Comparison of ENCODE assay signal across 23 mouse cellular contexts in genomic region chr10:90467546-90467945, GRCm38 (mm10).
DNase-seq lines count a peak whose midpoint lies in the region; ATAC-seq lines count a peak whose summit lies in the region.
"Had no signal": no experiment of that assay in that cellular context is flagged by ENCODE, and none has a peak within 500 bp of the region (broad histone marks: within the 10 kb centered on the region; RNA-seq: fewer than 3 reads in every experiment).

No protein-coding gene starts in this region.

- peak; percentile 44; the same call in 1 of the 2 replicates for ATAC-seq in forebrain, embryonic 11.5 days (replicated peaks; ENCODE audit: low FRiP score)
- ATAC-seq in forebrain, embryonic 12.5 days (ENCODE audit: low FRiP score): no peak
- peak; percentile 77 for ATAC-seq in midbrain, embryonic 11.5 days (ENCODE audit: low FRiP score)
- ATAC-seq in midbrain, embryonic 16.5 days: no peak
- no peak for ATAC-seq in midbrain, embryonic 14.5 days (ENCODE audit: low FRiP score, low TSS enrichment)
- ATAC-seq in erythroblast, adult 5-6 weeks (replicated peaks; ENCODE audit: low FRiP score, poor library complexity, severe bottlenecking): no peak
- ATAC-seq: inflammation-experienced regulatory T-cells, adult 6 months had no signal

- no peak overlapping the region for H3K4me2 ChIP-seq in forebrain, embryonic 11.5 days (ENCODE audit: low read depth, low read length, severe bottlenecking)
- no peak overlapping the region for H3K4me2 ChIP-seq in forebrain, embryonic 12.5 days
- H3K4me2 ChIP-seq in midbrain, embryonic 11.5 days: no peak overlapping the region
- H3K4me2 ChIP-seq in midbrain, embryonic 16.5 days (ENCODE audit: low read length): no peak overlapping the region
- no peak overlapping the region for H3K4me2 ChIP-seq in midbrain, embryonic 14.5 days (ENCODE audit: low read length)
- H3K4me2 ChIP-seq: embryonic facial prominence, embryonic 13.5 days; limb, embryonic 15.5 days; liver, embryonic 15.5 days; lung, embryonic 15.5 days had no signal

- H3K36me3 ChIP-seq in forebrain, embryonic 11.5 days (ENCODE audit: control insufficient read depth, insufficient read depth, low read length): no peaks in the 10 kb centered on the region
- H3K36me3 ChIP-seq in forebrain, embryonic 12.5 days (replicated peaks): no peaks in the 10 kb centered on the region
- H3K36me3 ChIP-seq in midbrain, embryonic 11.5 days (ENCODE audit: control insufficient read depth, insufficient read depth, low read length): no peaks in the 10 kb centered on the region
- no peaks in the 10 kb centered on the region for H3K36me3 ChIP-seq in midbrain, embryonic 16.5 days (ENCODE audit: control insufficient read depth, insufficient read depth, low read length)
- H3K36me3 ChIP-seq in midbrain, embryonic 14.5 days (ENCODE audit: control insufficient read depth, insufficient read depth, low read length): no peaks in the 10 kb centered on the region
- H3K36me3 ChIP-seq: embryonic facial prominence, embryonic 13.5 days; heart, embryonic 10.5 days; limb, embryonic 15.5 days; liver, embryonic 15.5 days; lung, embryonic 15.5 days had no signal

- no peaks in the 10 kb centered on the region for H3K9me3 ChIP-seq in forebrain, embryonic 11.5 days (ENCODE audit: control insufficient read depth, low read length)
- no peaks in the 10 kb centered on the region; the same call in 1 of the 2 replicates for H3K9me3 ChIP-seq in forebrain, embryonic 12.5 days
- no peaks in the 10 kb centered on the region for H3K9me3 ChIP-seq in midbrain, embryonic 11.5 days (ENCODE audit: control insufficient read depth, low read length)
- no peaks in the 10 kb centered on the region for H3K9me3 ChIP-seq in midbrain, embryonic 16.5 days (replicated peaks; ENCODE audit: control insufficient read depth, low read length, poor library complexity, severe bottlenecking)
- H3K9me3 ChIP-seq in midbrain, embryonic 14.5 days (ENCODE audit: control insufficient read depth, low read length): no peaks in the 10 kb centered on the region
- H3K9me3 ChIP-seq: embryonic facial prominence, embryonic 13.5 days; heart, embryonic 10.5 days; limb, embryonic 15.5 days; liver, embryonic 15.5 days; lung, embryonic 15.5 days had no signal

- no peak overlapping the region for H3K9ac ChIP-seq in forebrain, embryonic 11.5 days (ENCODE audit: low read length)
- no peak overlapping the region for H3K9ac ChIP-seq in forebrain, embryonic 12.5 days
- no peak overlapping the region for H3K9ac ChIP-seq in midbrain, embryonic 11.5 days (ENCODE audit: low read length)
- no peak overlapping the region for H3K9ac ChIP-seq in midbrain, embryonic 16.5 days (ENCODE audit: low read depth, low read length)
- no peak overlapping the region for H3K9ac ChIP-seq in midbrain, embryonic 14.5 days (replicated peaks; ENCODE audit: low read length)
- H3K9ac ChIP-seq: embryonic facial prominence, embryonic 13.5 days; limb, embryonic 15.5 days; liver, embryonic 15.5 days; lung, embryonic 15.5 days had no signal

- no peak overlapping the region for H3K27ac ChIP-seq in forebrain, embryonic 11.5 days (ENCODE audit: low read depth, low read length)
- no peak overlapping the region for H3K27ac ChIP-seq in forebrain, embryonic 12.5 days
- no peak overlapping the region for H3K27ac ChIP-seq in midbrain, embryonic 11.5 days (ENCODE audit: low read depth, low read length)
- H3K27ac ChIP-seq in midbrain, embryonic 16.5 days (ENCODE audit: low read length): no peak overlapping the region
- H3K27ac ChIP-seq in midbrain, embryonic 14.5 days (replicated peaks; ENCODE audit: low read depth, low read length): no peak overlapping the region
- H3K27ac ChIP-seq: embryonic facial prominence, embryonic 13.5 days; gastrocnemius, adult 2 months; heart, embryonic 10.5 days; limb, embryonic 15.5 days; liver, embryonic 15.5 days; lung, embryonic 15.5 days had no signal

- DNase-seq in forebrain, embryonic 11.5 days (ENCODE audit: low spot score): no peak
- no peak for DNase-seq in midbrain, embryonic 11.5 days (ENCODE audit: low spot score, missing footprints)
- peak; percentile 68 for DNase-seq in embryo, embryonic 10.5 days (ENCODE audit: low spot score)
- DNase-seq in midbrain, embryonic 14.5 days: peak; percentile 21
- DNase-seq in layer of hippocampus, postnatal 36 days: no peak
- DNase-seq: adrenal gland, postnatal 14 days; cerebellum, adult 9-10 months; gastrocnemius, adult 2 months; heart, postnatal 4 days; kidney, adult 2 months; kidney, postnatal 10 days; left cerebral cortex, postnatal 4 days; lung, postnatal 36 days had no signal

- H3K4me1 ChIP-seq in forebrain, embryonic 11.5 days (replicated peaks; ENCODE audit: control insufficient read depth, insufficient read depth, low read length): no peaks in the 10 kb centered on the region
- no peaks in the 10 kb centered on the region for H3K4me1 ChIP-seq in forebrain, embryonic 12.5 days
- no peaks in the 10 kb centered on the region for H3K4me1 ChIP-seq in midbrain, embryonic 11.5 days (ENCODE audit: control insufficient read depth, insufficient read depth, low read length)
- H3K4me1 ChIP-seq in midbrain, embryonic 16.5 days (ENCODE audit: control insufficient read depth, insufficient read depth, low read length): no peaks in the 10 kb centered on the region
- no peaks in the 10 kb centered on the region for H3K4me1 ChIP-seq in midbrain, embryonic 14.5 days (ENCODE audit: control insufficient read depth, insufficient read depth, low read length)
- H3K4me1 ChIP-seq: embryonic facial prominence, embryonic 13.5 days; heart, embryonic 10.5 days; limb, embryonic 15.5 days; liver, embryonic 15.5 days; lung, embryonic 15.5 days; megakaryocyte, embryonic 14.5 days had no signal

- no peak overlapping the region for H3K4me3 ChIP-seq in forebrain, embryonic 11.5 days (ENCODE audit: low read depth, low read length)
- no peak overlapping the region for H3K4me3 ChIP-seq in forebrain, embryonic 12.5 days (replicated peaks)
- no peak overlapping the region for H3K4me3 ChIP-seq in midbrain, embryonic 11.5 days (ENCODE audit: low read depth, low read length)
- H3K4me3 ChIP-seq in midbrain, embryonic 16.5 days (ENCODE audit: low read depth, low read length): no peak overlapping the region
- no peak overlapping the region for H3K4me3 ChIP-seq in midbrain, embryonic 14.5 days (replicated peaks; ENCODE audit: low read depth, low read length)
- H3K4me3 ChIP-seq: embryonic facial prominence, embryonic 13.5 days; gastrocnemius, adult 2 months; heart, embryonic 10.5 days; limb, embryonic 15.5 days; liver, embryonic 15.5 days; lung, embryonic 15.5 days; megakaryocyte, embryonic 14.5 days had no signal

- 29% methylated on average over 1 of the region's 1 CpGs for WGBS in forebrain, embryonic 11.5 days
- WGBS in forebrain, embryonic 12.5 days: 16% methylated on average over 1 of the region's 1 CpGs
- 10% methylated on average over 1 of the region's 1 CpGs for WGBS in midbrain, embryonic 11.5 days
- 4% methylated on average over 1 of the region's 1 CpGs for WGBS in midbrain, embryonic 16.5 days
- WGBS in midbrain, embryonic 14.5 days: 0% methylated on average over 1 of the region's 1 CpGs

- H3K27me3 ChIP-seq in forebrain, embryonic 11.5 days (ENCODE audit: control insufficient read depth, insufficient read depth, low read length): no peaks in the 10 kb centered on the region
- H3K27me3 ChIP-seq in forebrain, embryonic 12.5 days: no peaks in the 10 kb centered on the region
- H3K27me3 ChIP-seq in midbrain, embryonic 11.5 days (ENCODE audit: control insufficient read depth, insufficient read depth, low read length): peaks cover 28% of the 10 kb centered on the region
- no peaks in the 10 kb centered on the region for H3K27me3 ChIP-seq in midbrain, embryonic 16.5 days (ENCODE audit: control insufficient read depth, insufficient read depth, low read depth, low read length)
- H3K27me3 ChIP-seq in midbrain, embryonic 14.5 days (ENCODE audit: control insufficient read depth, insufficient read depth, low read length): no peaks in the 10 kb centered on the region
- H3K27me3 ChIP-seq: embryonic facial prominence, embryonic 13.5 days; limb, embryonic 15.5 days; liver, embryonic 15.5 days; lung, embryonic 15.5 days; megakaryocyte, embryonic 14.5 days had no signal

Comparison
In these comparisons a context has a peak if more than half of its experiments do, and no peak if none do; other contexts are left out.
1. ATAC-seq: peak in forebrain, embryonic 11.5 days (single experiment) and midbrain, embryonic 11.5 days (single experiment); none in forebrain, embryonic 12.5 days (single experiment), midbrain, embryonic 16.5 days (single experiment), midbrain, embryonic 14.5 days (single experiment) and erythroblast, adult 5-6 weeks (single experiment).
2. DNase-seq: peak in embryo, embryonic 10.5 days (single experiment) and midbrain, embryonic 14.5 days (single experiment); none in forebrain, embryonic 11.5 days (single experiment), midbrain, embryonic 11.5 days (single experiment) and layer of hippocampus, postnatal 36 days (0 of 2).